Mouse (Mus musculus) erythroblast, embryonic 14.5 days (primary cell): ENCODE results near the gene Hist1h3f.
"Not testable (repeated sequence)": the region's sequence is repeated elsewhere in the genome, so short reads cannot be mapped to it uniquely, and the experiment has no call there.

Experiments used
- GATA1 ChIP-seq: IDR thresholded peaks from 2 replicates; pipeline ENCODE4 v1.6.1; 2012; ENCODE audit warnings: low read length, inconsistent platforms, mixed read lengths
- TAL1 ChIP-seq: IDR thresholded peaks from 3 replicates; pipeline ENCODE4 v1.6.1; 2012; ENCODE audit warnings: low read length, inconsistent platforms, mixed read lengths

GRCm38 (mm10) chr13:23535137-23536075 is 8.4 kb upstream of the Hist1h3f start, which contains the start of gene Hist1h3g:
- TF ChIP-seq TAL1, GATA1: not testable (repeated sequence)
